Mouse (Mus musculus): ENCODE data around the gene Calcoco2. TPM values are rescaled to one million over a fixed set of nuclear protein-coding genes. Genes with fewer than 3 reads are reported as not detected.

The Calcoco2 gene
- polyA plus RNA-seq, 1 experiment from 2014 or later = not detected

DNA sequence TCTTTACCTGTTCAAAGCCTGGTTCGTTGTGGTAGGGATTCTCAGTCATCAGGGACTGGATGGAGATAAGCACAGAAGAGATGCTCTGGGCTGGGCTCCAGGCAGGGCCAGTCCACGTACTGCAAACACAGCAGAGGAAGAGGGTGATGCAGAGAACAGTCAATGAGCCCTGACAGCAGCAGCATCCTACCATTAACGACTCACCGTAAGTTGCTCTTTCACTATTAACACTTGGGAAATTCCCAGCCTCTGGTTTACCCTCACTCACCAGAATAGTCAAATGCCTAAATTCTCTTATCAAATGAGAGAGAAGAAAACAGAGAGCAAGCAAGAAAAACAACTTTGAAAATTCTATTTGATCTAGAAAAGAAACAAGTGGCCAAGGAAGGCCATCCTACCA, 53.5 kb downstream of the Calcoco2 start:
- no peak overlapping the region for H3K4me3 ChIP-seq (replicated peaks)
- H3K4me2 ChIP-seq = no peak overlapping the region
- no peak overlapping the region for H3K9ac ChIP-seq
- H3K4me1 ChIP-seq = peaks cover 13% of the 10 kb centered on the region
- H3K9me3 ChIP-seq (replicated peaks) = no peaks in the 10 kb centered on the region
- no peaks in the 10 kb centered on the region for H3K27me3 ChIP-seq
- H3K36me3 ChIP-seq = peaks cover 93% of the 10 kb centered on the region
- no peak overlapping the region for H3K27ac ChIP-seq
- no peak for ATAC-seq (replicated peaks; ENCODE audit: low FRiP score)
- 91% methylated on average over 4 of the region's 4 CpGs for WGBS

- no peak overlapping the region for H3K4me3 ChIP-seq (replicated peaks)
- no peak overlapping the region for H3K27ac ChIP-seq
- no peak overlapping the region for H3K9ac ChIP-seq
Measured at GRCm38 (mm10) chr11:96050854-96051253, 60.9 kb downstream of the Calcoco2 start.

DNA sequence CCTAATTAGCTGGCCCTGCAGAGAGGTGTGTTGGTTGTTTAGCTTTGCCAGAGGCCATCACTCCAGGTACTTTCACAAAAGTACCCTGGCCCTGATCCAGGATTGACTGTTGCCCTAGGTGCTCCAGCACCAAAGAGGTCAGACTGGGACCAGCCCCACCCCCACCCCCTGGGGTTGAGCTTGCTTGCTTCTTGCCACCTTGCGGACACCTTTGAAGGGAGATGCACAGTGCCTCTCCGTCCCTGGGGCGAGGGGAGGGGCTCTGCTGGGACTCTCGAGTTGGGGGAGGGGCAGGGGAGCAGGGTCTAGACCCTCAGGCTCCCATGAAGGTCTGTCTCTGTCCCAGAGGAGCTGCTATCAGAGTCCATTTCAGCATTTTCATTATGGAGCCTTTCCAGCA, 61.8 kb downstream of the Calcoco2 start:
- no peak overlapping the region for H3K27ac ChIP-seq
- 83% methylated on average over 4 of the region's 4 CpGs for WGBS
- H3K9me3 ChIP-seq (replicated peaks) = no peaks in the 10 kb centered on the region
- H3K4me2 ChIP-seq = no peak overlapping the region
- peaks cover 96% of the 10 kb centered on the region for H3K36me3 ChIP-seq
- H3K9ac ChIP-seq = no peak overlapping the region
- H3K4me1 ChIP-seq = no peaks in the 10 kb centered on the region
- no peak for ATAC-seq (replicated peaks; ENCODE audit: low FRiP score)
- no peak overlapping the region for H3K4me3 ChIP-seq (replicated peaks)
- H3K27me3 ChIP-seq = no peaks in the 10 kb centered on the region

More at GRCm38 (mm10) chr11:96050854-96051253, 60.9 kb downstream of the Calcoco2 start:
- Histone ChIP-seq H3K27me3 (no peaks in the 10 kb centered on the region), H3K4me1 (no peaks in the 10 kb centered on the region), H3K9me3 (replicated peaks) (no peaks in the 10 kb centered on the region), H3K36me3 (peaks cover 98% of the 10 kb centered on the region), H3K4me2 (no peak overlapping the region)
- no peak for ATAC-seq (replicated peaks; ENCODE audit: low FRiP score)
- 96% methylated on average over 3 of the region's 3 CpGs for WGBS

Other genes starting within 250 kb of the Calcoco2 start
- 1.4 TPM in 2 replicates for gene B4galnt2, start 197.1 kb downstream of the Calcoco2 start, polyA plus RNA-seq (2015; fragmentation: Nextera tagmentation; extraction: Ambion mirVana)
- 53.8 and 57.9 TPM in 2 replicates for gene Igf2bp1, start 106.0 kb downstream of the Calcoco2 start, polyA plus RNA-seq (2015; fragmentation: Nextera tagmentation; extraction: Ambion mirVana)
- not detected in 2 replicates for gene Gip, start 87.4 kb downstream of the Calcoco2 start, polyA plus RNA-seq (2015; fragmentation: Nextera tagmentation; extraction: Ambion mirVana)
- gene Snf8, start 77.1 kb downstream of the Calcoco2 start, polyA plus RNA-seq (2015; fragmentation: Nextera tagmentation; extraction: Ambion mirVana) = 98.3 and 99.0 TPM in 2 replicates
- gene Ube2z, start 46.6 kb downstream of the Calcoco2 start, polyA plus RNA-seq (2015; fragmentation: Nextera tagmentation; extraction: Ambion mirVana) = 40.6 and 42.0 TPM in 2 replicates
- gene Atp5g1, start 36.3 kb downstream of the Calcoco2 start, polyA plus RNA-seq (2015; fragmentation: Nextera tagmentation; extraction: Ambion mirVana) = 648 and 705 TPM in 2 replicates
- gene Ttll6, start 21.8 kb upstream of the Calcoco2 start, polyA plus RNA-seq (2015; fragmentation: Nextera tagmentation; extraction: Ambion mirVana) = 0.05 TPM in 1 of 2 replicates, not detected in the other
- 0.09 and 1.0 TPM in 2 replicates for gene Hoxb13, start 82.4 kb upstream of the Calcoco2 start, polyA plus RNA-seq (2015; fragmentation: Nextera tagmentation; extraction: Ambion mirVana)
- 22.3 and 27.2 TPM in 2 replicates for gene Hoxb9, start 159.5 kb upstream of the Calcoco2 start, polyA plus RNA-seq (2015; fragmentation: Nextera tagmentation; extraction: Ambion mirVana)
- gene Hoxb8, start 169.9 kb upstream of the Calcoco2 start, polyA plus RNA-seq (2015; fragmentation: Nextera tagmentation; extraction: Ambion mirVana) = 8.9 and 9.8 TPM in 2 replicates
- 58.5 and 62.7 TPM in 2 replicates for gene Hoxb7, start 174.7 kb upstream of the Calcoco2 start, polyA plus RNA-seq (2015; fragmentation: Nextera tagmentation; extraction: Ambion mirVana)
- 47.1 and 49.1 TPM in 2 replicates for gene Hoxb6, start 180.5 kb upstream of the Calcoco2 start, polyA plus RNA-seq (2015; fragmentation: Nextera tagmentation; extraction: Ambion mirVana)
- 18.8 and 20.2 TPM in 2 replicates for gene Hoxb5, start 191.4 kb upstream of the Calcoco2 start, polyA plus RNA-seq (2015; fragmentation: Nextera tagmentation; extraction: Ambion mirVana)
- 6.4 and 7.1 TPM in 2 replicates for gene Hoxb4, start 206.3 kb upstream of the Calcoco2 start, polyA plus RNA-seq (2015; fragmentation: Nextera tagmentation; extraction: Ambion mirVana)
- 4.4 and 4.5 TPM in 2 replicates for gene Hoxb3, start 211.4 kb upstream of the Calcoco2 start, polyA plus RNA-seq (2015; fragmentation: Nextera tagmentation; extraction: Ambion mirVana)
- gene Hoxb2, start 238.6 kb upstream of the Calcoco2 start, polyA plus RNA-seq (2015; fragmentation: Nextera tagmentation; extraction: Ambion mirVana) = 45.7 and 45.9 TPM in 2 replicates

Data from kidney, embryonic 15.5 days (tissue).